Mouse (Mus musculus) liver, postnatal 0 days (tissue): ENCODE results near the gene Ggt1.

Experiments used
- CTCF ChIP-seq: sonication (generic); IDR thresholded peaks from 2 replicates; pipeline ENCODE4 v1.5.1; 2016; ENCODE audit warnings: antibody characterized with exemption, low read depth
- EP300 ChIP-seq: IDR thresholded peaks from 2 replicates; pipeline ENCODE4 v1.6.1; 2016; ENCODE audit warnings: antibody characterized with exemption, low read depth, mild to moderate bottlenecking

DNA sequence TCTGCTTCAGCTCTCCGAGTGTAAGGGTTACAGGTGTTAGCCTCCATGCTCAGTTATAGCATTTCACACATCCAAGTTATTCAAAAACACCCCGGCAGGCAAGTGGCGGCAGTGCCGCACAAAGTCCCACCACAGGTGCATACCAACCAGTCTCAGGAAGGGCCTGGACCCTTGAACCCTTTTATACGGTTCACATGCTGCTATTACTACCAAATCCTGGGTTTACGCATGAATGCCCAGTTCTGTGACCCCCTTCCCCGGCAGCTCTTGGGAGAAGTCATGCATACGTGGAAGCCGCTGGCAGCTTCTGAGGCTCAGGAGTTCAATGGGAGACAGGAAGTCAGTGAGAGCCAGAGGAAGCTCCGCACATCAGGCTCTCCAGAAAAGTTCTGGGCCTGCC lies 11.8 kb downstream of the Ggt1 start:
- TF ChIP-seq CTCF = no peak
- no peak for TF ChIP-seq EP300
